Mouse (Mus musculus) adrenal gland (tissue): ENCODE measurements around the gene Tbkbp1.

Source experiments
- intact Hi-C: fragments of 180-260 bp; cut with DNase I; formaldehyde crosslinking; loops from one replicate; pipeline ENCODE4 v1.15.1; 2025

Gene Tbkbp1

DNA sequence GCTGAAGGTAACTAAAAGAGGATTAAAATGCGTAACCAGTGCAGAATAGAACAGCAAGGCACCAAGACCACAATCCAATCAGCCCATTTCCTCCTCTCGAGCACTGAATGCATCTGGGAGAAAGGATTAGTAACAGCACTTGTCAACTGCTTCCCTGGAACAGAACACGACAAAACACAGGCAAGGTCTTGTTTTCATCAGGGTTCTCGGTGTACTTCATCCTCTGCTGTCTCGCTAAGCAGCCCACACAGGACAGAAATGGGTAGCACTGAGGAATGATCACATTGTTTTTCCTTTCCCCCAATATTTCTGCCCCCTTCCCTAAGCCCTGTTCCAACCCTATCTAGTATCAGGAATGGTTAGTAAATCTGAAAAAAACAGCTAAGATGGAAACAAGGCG lies 9.0 kb upstream of the Tbkbp1 start:
- intact Hi-C loops, result no loop called here

DNA sequence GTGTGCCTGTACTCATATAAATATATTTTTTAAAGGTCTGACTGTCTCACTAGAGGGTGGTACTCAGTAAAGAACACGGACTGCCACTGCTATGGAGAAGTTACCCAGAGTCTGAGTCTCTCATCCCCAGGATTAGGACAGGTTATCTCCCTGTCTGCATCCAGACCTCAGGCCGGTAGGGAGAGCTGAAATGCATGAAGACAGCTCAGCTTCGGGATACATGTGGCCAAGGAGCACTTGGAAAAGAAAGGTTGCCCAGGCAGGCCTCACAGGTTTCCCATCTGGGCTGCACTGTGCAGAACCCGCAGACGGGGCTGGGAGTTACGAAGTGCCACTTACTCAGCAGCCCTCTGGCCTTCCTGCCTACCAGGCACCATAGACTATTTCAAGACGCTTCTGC lies 5.7 kb upstream of the Tbkbp1 start:
- intact Hi-C loops, result no loop called here

DNA sequence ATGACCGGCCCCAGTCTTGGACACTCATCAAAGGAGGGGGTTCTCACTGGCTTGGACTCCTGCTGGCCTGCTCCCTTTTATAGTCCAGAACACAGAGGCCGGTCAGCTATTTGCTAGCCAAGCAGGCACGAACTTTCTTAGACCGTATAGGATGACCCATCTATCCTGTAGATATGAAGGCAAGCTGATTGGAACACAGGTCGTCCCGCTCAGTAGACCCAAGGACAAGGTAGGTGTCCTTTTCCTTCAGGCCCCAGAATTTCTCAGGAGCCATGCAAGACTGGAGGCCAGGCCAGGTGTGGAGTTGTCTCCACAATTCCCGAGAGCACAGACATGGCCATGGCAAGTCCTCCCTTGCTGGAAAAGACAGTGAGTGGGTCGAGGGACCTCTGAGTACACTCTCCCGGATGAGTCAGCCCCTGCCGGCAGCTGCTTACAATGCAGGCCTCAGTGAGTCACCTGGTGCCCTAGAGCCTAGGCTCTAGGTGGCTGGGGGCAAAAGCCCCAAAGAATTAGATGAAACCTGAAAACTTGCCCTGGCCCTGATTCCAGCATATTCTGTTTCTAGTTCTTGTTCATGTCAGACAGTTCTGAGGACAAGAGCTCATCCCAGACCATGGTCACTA lies 1.5 kb upstream of the Tbkbp1 start:
- intact Hi-C loops, result no loop called here

DNA sequence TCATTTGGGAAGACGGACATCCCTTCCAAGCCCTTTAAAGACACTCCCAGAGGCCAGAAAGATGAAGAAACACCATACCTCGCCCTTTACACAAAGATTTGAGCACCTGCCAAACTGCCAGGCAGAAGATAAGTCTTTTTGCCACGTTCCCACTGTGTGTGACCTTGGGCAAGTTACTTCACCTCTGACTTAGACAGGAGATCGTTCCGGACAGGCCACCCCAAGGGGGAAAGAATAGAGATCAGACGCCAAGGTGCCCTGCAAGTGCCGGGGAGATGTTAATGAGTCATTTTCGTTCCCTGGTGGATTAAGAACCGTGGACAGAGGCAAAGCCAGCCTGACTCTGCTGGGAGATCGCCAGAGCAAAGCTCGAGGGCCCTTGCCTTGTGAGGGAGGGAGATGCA lies 730 bp upstream of the Tbkbp1 start:
- intact Hi-C loops, result no loop called here

DNA sequence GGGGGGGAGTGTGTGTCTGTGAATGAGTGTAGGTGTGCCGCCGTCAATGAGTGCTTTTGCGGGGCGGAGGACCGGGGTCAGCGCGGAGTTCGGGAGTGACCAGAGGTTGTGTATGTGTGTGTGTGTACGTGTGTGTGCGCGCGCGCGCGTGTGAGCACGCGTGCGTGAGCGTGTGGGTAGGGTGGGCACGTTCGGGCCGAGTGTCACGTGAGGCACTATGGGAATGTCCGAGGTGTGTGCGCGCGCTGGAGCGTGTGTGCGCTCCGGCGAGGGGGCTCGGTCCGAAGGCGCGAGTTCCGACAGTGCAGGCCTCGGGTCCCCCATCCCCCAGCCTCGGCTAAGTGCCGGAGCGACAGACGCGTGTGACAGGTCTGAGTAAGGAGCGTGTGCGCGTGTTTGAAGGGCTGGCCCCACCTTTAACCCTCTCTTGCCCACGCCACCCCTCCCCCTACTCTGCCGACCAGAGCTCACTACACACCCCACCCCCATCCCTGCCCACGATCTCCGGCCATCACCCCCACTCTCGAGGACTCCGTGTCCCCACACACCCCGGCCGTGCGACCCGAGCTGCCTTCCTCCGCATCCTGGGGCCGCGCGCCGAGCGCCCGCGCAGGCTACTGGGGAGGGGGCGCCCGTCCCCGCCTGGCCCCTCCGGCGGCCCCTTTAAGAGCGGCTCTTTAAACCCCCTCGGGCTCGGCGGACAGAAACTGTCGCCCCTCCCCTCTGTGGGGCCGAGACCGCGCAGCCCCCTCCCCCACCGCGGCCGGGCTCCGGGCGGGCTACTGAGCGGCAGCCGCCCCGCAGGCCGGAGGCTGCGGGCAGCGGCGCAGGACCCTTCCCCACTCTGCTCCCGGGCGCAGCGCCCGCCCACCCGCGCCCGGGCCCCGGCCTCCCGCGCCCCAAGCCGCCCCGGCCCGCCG lies 624 bp downstream of the Tbkbp1 start:
- intact Hi-C loops, result no loop called here

DNA sequence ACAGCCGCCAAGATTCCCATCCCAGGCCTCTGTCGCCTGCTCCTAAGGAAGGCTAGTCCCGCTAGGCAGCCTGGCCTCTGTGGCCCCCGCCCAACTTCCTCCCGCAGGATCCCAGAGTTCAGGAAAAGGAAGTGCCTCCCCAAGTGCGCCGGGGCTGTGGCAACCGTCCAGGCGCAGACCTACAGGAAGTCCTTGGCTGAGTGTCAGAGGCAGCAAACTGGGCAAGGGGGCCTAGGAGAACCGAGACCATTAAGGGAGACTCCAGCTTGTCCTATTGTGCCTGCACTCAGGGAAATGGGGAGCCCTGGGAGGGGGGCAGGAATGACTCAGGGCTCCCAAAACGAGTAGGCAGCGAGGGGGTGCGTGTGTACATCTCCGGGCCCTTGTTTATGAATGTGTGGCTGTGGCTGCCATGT lies 1.3 kb downstream of the Tbkbp1 start:
- intact Hi-C loops, result no loop called here

DNA sequence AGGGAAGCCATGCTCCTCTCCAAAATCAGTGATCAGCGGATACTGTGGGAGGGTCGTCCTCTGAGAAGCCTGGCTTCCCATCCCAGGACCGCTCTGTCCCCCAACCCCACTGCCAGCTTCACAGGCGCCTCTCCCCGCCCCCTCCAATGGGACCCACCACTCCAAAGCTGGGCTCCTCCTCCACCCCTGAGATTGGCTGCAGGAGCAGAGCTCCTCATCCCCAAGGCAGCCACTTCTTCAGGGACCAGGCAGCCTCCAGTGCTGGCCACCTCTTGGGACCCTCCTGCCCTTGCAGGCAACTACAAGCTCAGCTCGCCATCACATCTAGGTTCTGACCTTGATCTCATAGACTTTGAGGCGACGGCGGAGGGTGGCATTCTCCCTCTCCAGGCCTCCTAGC lies 2.3 kb downstream of the Tbkbp1 start:
- intact Hi-C loops, result no loop called here

DNA sequence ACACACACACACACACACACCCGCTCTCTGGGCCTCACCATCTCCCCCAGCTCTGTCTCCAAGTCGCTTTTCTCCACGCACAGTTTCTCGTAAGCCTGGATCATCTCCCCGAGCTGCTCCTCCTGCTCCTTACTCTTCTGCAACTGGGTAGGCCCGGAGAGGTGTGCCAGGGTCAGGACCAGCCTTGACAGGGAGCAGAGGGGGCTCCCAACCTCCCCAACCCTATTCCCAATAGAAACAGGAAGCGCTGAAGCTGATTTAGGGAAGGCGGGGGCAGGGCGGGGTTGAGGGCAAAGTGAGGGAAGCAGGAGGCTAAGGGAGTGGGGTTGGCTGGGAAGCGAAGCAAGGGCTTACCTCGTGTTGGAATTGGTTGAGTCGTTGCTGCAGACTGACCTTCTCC lies 2.7 kb downstream of the Tbkbp1 start:
- intact Hi-C loops, result no loop called here

DNA sequence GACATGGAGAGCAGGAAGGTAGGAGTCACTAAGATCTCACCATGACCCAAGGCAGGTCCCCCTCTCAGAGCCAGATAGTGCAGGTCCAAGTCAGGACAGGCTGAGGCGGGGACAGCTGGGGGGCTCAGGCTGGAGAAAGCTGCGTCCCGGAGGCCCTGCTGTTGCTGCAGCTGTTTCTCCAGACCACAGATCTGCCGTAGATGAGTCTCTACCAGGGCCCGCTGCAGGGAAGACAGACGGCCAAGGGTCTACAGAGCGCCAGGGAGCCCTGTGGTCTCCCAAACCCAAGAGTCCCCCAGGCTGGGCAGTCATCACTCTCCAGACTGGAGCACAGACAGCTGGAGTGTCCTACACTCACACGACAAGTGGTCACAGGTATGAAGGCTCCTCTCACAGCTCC lies 4.0 kb downstream of the Tbkbp1 start:
- intact Hi-C loops, result loop anchor here (2.0 kb wide), 1 partner anchor 47 kb away; no protein-coding TSS in a partner anchor

DNA sequence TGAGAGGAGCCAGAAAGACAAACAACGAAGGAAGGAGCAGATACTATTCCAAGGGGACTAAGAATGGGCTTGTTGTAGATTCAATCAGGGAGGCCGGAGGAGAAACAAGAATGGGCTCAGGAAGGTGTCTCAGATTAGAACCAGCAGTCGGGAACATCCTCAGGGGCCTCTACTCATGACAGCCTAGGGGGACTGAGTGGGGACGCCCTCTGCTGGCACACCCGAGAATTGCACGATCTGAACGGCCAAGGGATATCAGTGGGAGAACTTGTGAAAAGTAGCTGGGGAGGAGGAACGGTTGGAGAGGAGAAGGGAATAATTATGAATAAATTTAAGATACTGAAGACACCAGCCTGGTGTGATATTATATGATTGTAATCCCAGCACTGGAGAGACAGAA lies 4.6 kb downstream of the Tbkbp1 start:
- intact Hi-C loops, result loop anchor here (2.0 kb wide), 1 partner anchor 46 kb away; no protein-coding TSS in a partner anchor

DNA sequence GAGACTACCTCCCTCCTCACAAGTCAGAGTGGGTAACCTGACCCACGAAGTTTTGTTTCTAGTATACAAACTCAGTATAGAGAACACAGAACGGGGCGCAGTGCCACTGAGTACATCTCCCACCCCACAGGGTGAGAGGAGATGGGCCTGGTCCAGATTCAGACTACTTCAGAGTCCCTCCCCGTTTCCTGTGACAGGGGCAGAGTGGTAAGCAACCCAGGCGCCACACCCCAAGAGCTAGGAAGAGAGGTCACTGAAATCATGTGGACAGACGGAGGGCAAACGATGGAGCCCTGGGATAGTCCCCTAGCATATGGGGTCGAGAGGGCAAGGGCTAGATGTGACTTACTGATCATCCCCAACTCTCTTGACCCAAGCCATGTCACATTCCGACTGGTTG lies 5.3 kb downstream of the Tbkbp1 start:
- intact Hi-C loops, result loop anchor here (2.0 kb wide), 1 partner anchor 45 kb away; no protein-coding TSS in a partner anchor

DNA sequence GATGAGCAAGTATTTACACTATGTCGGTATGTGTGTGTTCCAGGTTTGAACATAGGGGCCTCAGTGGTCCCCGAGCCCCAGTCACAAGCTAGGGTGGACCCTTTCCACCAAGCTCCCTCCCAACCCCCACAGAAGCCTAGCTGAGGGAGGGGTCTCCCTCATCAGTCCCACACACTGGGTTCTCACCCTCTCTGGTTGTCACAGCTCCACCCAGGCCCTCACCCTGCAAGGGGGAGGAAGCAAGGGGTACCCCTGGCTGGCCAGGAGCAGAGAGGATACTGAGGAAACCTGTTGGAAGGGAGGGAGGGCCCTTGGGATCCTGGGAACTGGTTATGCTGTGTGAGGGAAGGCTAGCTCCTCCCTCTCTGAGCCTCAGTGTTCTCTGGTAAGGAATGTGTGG lies 6.0 kb downstream of the Tbkbp1 start:
- intact Hi-C loops, result no loop called here

DNA sequence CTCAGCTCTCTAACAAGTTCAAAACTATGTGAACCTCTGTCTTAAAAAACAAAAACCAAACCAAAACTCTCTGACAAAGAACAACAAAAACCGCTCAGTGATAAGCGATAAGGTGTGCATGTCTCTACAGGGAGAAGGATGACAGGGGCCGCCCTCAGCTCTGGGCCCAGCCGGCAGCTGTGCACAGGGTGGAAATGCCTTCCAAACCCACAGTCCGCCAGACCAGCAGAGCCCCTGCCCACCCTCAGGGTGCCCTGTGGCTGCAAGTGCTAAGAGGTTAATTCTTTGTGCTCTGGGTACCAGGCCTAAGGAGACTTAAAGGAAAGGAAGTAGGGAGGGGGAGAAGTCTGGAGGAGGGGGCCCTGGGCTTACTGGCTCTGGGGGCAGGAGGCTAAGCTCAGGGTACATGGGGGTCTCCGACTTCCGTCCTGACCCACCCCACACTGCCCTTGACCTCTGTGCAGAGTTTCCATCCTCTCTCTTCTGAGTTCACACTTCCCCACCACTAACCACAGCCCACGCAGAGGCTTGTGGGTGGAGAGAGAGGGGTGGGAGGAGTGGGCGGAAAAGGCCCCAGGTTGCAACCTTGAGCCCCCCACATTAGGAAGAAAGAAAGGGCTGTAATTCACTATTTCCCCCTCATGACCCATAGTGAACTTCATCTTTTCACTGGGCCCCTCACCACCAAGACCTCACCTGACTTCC lies 7.9 kb downstream of the Tbkbp1 start:
- intact Hi-C loops, result no loop called here

DNA sequence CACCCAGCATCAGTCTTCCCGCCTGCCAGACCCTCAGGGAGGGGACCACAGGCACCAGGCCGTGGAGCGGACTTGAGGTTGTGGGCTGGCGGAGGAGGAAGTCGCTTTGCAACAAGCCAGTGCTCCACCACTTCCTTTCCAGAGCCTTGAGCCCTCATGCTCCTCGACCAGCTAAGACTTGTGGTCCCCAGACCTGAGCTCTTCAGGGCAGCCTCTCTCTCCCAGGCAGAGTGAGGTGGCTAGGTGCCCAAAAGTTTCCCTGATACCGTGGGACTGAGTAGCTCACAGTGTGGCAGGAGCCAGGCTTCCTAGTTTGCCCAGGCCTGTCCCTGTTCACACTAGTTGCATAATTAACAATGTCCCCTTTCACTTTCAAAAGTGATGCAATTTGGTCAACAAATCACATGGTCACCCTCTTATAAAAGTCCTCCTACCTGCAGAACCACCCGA lies 9.1 kb downstream of the Tbkbp1 start:
- intact Hi-C loops, result no loop called here

DNA sequence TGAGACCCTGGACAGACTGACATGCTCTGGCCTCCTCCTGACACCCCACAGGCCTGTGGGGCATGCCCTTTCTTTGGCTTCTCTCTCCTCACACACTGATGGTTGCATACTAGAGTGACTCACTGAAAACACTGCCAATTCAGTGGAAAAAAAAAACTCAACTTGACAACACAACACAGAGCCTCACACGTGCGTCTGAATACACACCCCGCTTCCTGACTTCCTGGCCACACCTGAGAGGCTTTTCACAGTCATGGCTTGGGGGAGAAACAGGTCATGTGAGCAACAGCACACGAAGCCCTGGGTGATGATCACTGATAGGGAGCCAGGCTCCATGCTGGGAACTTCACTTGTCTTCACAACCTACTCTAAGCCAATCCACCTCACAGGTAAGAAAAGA lies 10.5 kb downstream of the Tbkbp1 start:
- intact Hi-C loops, result no loop called here

DNA sequence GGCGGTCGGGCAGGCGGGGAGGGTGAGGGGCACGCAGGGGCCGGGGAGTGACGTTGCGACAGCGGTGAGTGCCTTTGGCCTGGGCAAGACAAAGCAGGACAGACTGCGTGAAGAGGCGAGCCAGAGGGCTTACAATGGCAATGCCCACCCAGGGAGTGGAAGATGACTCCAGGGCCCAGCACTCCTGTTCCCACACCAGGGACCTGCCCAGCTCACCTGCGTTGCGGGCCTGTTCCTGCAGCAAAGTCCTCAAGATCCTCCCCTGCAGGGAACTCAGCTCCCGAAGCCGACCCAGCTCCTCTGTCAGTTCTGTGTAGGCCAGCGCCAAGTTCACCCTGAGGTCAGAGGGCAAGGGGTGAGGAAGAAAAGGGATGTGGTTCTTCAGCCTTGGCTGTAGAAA lies 12.0 kb downstream of the Tbkbp1 start:
- intact Hi-C loops, result no loop called here

DNA sequence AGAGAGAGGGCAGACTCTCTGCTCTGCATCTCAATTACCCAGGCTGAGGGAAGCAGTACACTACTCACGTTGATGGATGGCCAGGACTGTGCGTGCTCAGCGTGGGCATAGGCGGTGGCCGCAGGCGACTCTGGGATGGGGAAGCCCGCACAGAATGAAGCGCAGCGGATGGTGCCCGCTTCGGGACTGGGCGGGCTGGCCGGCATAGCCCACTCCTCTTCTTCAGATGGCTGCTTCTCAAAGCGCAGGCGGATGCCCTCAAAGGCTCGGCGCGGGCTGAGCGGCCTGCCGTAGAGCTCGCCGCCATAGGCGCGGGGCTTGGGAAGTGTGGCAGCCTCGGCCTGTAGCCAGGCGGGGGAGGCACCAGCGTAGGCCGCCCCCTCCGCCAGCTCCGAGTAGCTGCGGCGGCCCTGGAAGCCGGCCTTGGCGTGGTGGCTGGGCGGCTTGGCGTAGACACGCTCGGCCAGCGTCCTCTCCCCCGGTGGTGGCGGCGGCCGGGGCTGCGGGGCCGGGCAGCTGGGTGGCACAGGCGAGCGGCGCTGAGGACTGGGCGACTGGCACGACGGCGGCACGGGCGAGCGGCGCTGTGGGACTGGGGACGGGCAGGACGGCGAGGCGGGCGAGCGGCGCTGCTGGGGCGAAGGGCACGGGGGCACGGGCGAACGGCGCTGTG lies 12.6 kb downstream of the Tbkbp1 start:
- intact Hi-C loops, result no loop called here

DNA sequence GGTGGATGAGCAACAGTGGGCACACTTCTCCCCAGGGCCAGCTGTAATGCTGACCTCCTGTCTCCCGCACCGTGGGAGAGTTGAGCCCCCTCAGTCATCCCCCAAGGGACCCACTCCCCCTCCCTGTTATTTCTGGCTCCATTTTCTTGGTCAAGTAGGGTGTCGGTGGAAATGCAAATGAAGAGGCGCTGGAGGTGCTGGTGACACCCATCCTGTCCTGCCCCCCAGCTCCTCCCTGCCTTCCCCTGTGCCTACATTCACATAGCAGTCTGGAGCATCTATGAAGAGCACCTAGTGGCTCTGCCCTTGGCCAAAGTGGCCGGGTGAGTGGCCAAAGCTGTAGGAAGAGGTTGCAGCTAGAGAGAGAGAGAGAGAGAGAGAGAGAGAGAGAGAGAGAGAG lies 18.0 kb downstream of the Tbkbp1 start:
- intact Hi-C loops, result no loop called here

DNA sequence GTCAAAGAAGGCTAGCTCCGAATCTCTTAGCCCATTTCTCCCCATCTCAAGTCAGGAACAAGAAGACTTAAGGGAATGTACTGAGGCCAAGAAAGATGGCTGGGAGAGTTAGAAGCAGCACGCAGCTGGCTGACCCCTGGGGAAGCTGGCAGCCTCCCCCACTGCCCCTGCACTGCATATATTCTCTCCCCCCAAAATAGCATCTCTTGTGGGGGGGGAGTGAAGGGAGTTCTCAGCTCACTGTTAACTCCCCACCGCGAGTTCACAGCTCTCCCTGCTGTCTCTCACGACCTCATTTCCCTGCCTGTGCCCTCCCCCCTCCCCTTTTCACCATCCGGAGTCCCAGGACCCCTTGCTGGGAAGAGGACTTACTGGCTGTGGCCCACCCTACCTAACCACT lies 19.1 kb downstream of the Tbkbp1 start:
- intact Hi-C loops, result no loop called here

DNA sequence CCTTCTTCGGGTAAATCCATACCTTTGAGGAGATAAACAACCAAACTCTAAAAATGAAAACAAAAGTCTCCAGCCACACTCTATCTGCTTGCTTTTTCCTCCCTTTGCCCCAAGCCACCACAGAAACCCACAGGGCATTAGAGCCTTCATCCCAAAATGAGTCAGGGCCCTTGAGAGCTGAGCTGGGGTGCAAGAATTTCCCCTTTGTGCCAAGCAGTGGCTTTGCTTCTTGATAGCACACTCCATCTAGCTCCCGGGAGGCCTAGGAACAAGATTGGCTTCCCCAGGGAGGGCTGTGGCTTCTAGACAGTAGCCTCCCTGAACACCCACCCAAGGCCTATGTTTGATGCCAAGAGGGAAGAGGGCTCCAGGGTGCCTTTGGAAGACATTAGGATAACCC lies 19.6 kb downstream of the Tbkbp1 start:
- intact Hi-C loops, result no loop called here

DNA sequence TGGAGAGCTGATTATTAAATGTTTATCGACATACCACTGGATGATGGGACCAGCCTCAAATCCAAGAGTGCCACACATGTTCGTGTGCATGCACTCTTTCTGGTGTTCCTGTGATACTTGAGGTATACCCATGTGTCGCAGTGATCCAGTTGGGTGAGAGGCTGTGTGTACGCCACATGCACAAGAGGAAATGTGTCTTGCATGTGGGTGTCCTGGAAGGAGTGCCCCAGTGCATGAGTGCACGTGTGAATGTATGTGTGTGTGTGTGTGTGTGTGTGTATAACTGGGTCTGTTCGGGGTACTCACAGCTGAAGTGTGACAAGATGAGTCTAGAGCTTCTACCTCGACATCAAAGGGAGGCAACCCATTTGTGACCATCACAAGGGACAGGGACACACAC lies 21.0 kb downstream of the Tbkbp1 start:
- intact Hi-C loops, result no loop called here

DNA sequence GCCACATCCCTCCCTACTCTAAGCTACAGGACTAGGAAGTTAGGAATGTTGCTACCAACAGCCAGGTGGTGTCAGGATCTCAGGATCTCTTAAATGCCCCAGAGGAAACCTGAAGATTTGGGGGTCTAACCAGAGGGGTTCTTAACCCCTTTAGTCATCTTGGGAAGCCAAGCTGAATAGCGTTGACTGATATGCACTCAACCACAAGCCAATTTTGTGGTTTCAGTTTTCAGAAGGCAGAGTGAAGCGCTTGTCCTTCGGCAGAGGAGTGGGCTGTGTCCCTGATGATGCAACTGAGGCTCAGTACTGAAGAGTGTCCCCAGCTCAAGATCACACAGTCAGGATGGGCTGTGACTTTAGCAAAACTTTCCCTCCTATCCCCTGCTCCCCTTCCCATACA lies 22.3 kb downstream of the Tbkbp1 start:
- intact Hi-C loops, result no loop called here
